Mouse (Mus musculus) C2C12 (cell line): ENCODE measurements around the gene Bloc1s3.

Experiments
- CEBPB ChIP-seq: IDR thresholded peaks from one replicate; pipeline ENCODE4 v1.6.1; 2011; ENCODE audit warnings: low read depth, mild to moderate bottlenecking, control low read depth, moderate library complexity
- CTCF ChIP-seq: IDR thresholded peaks from one replicate; pipeline ENCODE4 v1.5.1; 2011; ENCODE audit not compliant: control insufficient read depth, insufficient read depth, insufficient read length
- FOSL1 ChIP-seq: IDR thresholded peaks from one replicate; pipeline ENCODE4 v1.8.0; 2011; ENCODE audit warnings: mild to moderate bottlenecking, low read length; ENCODE audit not compliant: poor library complexity, insufficient read depth, severe bottlenecking
- MAX ChIP-seq: IDR thresholded peaks from one replicate; pipeline ENCODE4 v1.6.1; 2011; ENCODE audit warnings: mild to moderate bottlenecking, control low read depth
- MYOD1 ChIP-seq: IDR thresholded peaks from one replicate; pipeline ENCODE4 v1.6.1; 2011; ENCODE audit warnings: low read depth; ENCODE audit not compliant: control insufficient read depth, insufficient read length
- MYOG ChIP-seq: IDR thresholded peaks from one replicate; pipeline ENCODE4 v1.6.1; 2011; ENCODE audit not compliant: control insufficient read depth, insufficient read length; ENCODE audit errors: extremely low read depth
- USF1 ChIP-seq: IDR thresholded peaks from one replicate; pipeline ENCODE4 v1.6.1; 2011; ENCODE audit warnings: low read depth, mild to moderate bottlenecking, control low read depth, moderate library complexity

- no peak for TF ChIP-seq CTCF
- TF ChIP-seq USF1: no peak
- no peak for TF ChIP-seq CEBPB
- TF ChIP-seq MAX: no peak
- no peak for TF ChIP-seq MYOD1
- no peak for TF ChIP-seq MYOG
- TF ChIP-seq FOSL1: no peak
Observed at GRCm38 (mm10) chr7:19512353-19512752, 4.2 kb upstream of the Bloc1s3 start.
